Mouse (Mus musculus) kidney, adult 18-20 months (tissue): ENCODE results near the gene Chodl.

Source experiments
- DNase-seq: peaks from one replicate; pipeline ENCODE4 v3.0.0; 2021

Chodl gene

GRCm38 (mm10) chr16:78930382-78931286, at the start of gene Chodl:
TSS of gene Chodl (plus strand) at chr16:78930948.
- no peak for DNase-seq

- no peak for DNase-seq
These were observed 8.1 kb upstream of the Chodl start for GRCm38 (mm10) chr16:78922644-78923043.

DNA sequence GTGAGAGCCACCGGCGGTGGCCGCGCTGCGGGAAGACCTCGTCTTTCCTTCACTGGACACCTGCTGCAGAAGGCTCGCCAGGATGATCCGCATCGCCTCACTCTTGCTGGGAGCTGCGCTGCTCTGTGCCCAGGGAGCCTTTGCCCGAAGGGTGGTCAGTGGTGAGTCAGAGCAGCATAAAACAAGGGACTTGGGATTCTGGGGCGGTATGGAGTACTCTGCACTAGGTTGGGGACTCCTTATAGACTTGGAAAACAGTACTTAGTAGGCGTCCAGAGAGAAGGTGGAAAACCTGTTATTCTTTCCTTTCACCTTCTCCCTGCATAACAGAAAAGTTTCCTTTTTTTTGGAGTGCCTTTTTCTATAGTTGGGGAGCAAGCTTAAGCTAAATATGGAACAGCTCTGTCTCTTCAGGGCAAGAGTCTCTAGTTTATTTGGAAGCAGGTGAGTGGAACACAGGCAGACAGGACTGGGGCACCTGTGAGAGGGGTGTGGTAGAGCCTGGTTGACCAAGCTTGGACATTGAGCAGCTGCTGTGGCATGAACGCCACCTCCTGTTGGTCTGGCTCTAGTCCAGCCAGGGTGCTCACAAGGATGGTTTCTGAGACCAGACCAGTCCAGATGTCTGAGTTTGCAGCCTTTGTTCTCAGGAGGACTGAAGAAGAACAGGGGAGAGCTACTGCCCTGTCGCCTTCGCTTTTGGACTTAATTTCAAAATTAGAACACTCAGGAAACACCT, 708 bp downstream of the Chodl start:
- DNase-seq, result no peak

DNA sequence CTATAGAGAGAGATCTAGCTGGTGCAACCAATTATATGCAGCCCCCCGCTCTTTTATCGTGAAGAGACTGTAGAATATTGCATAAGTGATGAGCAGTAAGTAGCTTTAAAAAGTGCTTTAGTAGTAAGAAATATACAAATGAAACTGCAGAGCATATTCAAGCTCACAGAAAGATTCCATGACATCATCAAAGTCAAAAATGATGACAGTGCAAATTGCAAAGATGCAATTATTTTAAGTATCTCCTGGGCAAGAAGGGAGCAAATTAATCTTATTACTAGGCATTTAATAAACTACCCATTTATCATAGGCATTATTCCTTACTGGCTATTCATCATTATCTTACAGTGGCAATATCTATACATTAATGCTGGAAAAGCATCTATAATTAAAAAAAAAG, 3.5 kb downstream of the Chodl start:
- no peak for DNase-seq

GRCm38 (mm10) chr16:78937755-78938154, 7.0 kb downstream of the Chodl start:
- DNase-seq, result no peak

DNA sequence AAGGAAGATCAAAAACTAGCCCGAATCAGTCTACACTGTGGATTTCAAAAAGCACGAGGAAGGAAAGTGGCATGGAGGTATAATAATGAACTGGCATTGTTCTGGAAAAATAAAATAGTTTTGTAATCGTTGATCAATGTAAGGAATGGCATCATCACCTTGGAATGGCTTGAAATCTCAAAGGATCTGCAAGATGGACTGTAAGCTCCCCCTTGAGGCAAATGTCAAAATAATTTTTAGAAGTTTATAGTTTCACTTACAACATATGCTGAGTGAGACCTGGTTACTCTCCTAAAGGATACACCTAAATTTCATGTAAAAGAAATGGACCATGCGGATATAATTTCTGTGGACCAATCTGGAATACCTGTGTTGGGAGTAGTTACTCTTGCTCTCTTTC, 19.6 kb downstream of the Chodl start:
- DNase-seq, result no peak

- DNase-seq, result no peak
These were observed 26.7 kb downstream of the Chodl start for GRCm38 (mm10) chr16:78957434-78957833.

- DNase-seq, result no peak
These were observed 38.5 kb downstream of the Chodl start for GRCm38 (mm10) chr16:78969091-78969731.

DNA sequence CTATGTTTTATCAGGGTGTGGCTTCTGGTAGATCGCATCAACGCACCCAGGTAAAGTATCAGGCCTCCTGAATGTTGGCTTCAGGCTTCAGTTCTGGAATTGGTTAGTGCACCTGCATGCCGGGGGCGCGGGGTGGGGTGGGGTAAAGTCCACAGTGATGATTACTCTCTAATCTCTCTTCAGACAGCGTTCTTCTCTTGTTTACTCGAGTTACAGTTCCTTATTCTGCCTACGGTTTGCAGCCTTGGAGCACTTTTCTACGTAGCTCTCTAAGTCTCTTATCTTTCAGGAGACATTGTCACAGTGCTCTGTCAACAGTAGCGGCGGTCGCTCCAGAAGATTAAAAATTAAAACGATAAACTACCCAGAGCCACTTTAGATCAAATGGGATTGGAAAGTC, 43.4 kb downstream of the Chodl start:
- DNase-seq, result no peak

DNA sequence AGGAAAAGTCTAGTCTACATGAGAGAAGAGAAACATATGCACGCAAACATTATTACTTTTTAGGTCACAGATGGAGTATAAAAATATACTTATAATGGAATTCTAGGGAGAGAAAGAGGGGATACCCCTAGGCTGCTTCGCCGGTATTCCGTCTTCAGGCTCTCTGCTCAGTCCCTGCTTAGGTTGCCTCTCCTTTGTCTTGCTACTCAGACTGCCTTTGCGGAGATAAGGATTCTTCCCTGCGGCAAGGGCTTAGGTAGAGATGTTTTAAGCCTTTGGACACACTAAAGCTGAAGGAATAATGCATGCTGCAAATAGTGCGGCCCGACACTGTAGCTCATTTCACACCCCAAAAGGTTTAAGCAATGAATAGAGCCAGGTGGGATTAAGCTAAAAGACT, 45.6 kb downstream of the Chodl start:
- no peak for DNase-seq
